Mouse (Mus musculus) 416B (cell line): ENCODE measurements at regions not wholly inside any gene's neighbourhood (a gene's known extent, or its start where the extent isn't known, plus 50 kb on each side); places are given as distances from the start of the nearest gene placed in this dataset.
A peak's percentile ranks its signal among the peaks of the same experiment; 100 is the strongest.

Source experiments
- DNase-seq: peaks from one replicate; pipeline ENCODE4 v3.0.0; 2011; ENCODE audit warnings: low read depth

DNA sequence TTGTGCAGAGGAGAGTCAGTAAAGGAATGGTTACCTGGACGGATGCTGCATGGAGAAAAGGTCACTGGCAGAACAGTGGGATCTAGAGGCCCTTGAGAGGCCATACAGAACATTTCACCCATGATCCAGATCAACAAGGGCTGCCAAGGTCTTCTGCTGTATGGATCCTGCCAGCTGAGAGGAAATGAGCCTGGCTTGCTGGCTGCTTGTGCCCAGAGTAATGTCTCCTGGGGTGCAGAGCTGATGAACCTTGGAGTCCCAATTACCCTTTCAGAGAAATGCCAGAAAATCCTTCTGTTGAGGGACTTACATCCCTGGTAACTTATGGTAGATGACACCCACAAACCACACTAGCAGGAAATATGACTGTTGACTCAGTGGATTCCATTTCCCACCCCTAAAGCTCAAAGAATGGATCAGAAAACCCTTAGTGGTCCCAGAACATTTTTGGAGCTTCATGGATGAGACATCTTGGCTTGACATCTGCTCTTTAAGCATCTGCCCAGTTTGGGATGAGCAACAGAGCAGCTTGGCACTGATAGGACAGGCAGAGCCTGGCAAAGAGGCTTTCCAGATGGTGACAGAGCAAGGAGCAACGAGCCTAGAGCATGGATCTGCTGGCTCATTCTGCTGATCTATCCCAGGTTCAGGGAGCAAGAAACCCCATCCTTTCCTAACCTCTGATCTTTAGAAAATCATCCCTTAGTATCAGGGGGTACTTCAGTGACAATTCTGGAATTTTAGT lies 416.6 kb downstream of the Adra2a start:
- DNase-seq, result no peak

GRCm38 (mm10) chr19:54462480-54462879 lies 418.5 kb downstream of the Adra2a start:
- no peak for DNase-seq

- no peak for DNase-seq
Measured at GRCm38 (mm10) chr19:54470034-54470433, 426.1 kb downstream of the Adra2a start.

GRCm38 (mm10) chr19:54498066-54498465 lies 454.1 kb downstream of the Adra2a start:
- no peak for DNase-seq

GRCm38 (mm10) chr19:54533858-54534257 lies 489.9 kb downstream of the Adra2a start:
- DNase-seq, result peak; percentile 36

DNA sequence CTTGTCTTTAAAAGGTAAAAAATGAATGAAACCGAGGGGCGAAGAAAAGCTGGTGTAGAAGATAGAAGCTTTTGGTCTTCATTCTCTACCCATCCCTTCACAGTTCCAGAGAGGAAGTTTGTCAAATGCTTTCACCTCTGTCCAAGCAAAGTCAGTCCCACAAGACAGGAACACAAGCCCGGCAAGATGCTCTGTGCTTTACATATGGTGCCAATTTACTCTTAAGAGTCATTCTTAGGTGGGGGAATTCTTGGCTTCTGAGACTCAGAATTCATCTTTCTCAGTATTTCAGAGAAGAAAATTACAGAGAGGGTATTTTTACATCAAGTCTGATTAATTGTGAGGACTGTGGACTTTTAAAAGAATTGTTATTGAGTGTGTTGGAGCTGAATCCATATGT lies 511.4 kb downstream of the Adra2a start:
- DNase-seq, result no peak

GRCm38 (mm10) chr19:54557984-54558383 lies 514.0 kb downstream of the Adra2a start:
- DNase-seq, result no peak

DNA sequence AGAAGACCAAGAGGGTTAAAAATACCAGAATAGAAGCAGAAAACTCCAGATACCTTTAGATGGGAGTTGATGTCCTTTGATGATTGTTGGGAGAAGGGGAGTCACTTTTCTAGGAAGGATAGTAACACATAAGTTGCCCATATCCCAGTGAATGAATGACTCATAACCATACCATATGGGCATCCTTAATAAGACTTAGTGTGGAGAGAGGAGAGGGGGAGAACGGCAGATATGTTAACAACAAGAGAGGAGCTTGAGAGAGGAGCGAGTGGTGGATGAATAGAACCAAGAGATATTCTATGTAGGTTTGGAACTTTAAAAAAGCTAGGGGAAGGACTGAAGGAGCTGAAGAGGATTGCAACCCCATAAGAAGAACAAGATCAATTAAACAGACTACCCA lies 539.6 kb downstream of the Adra2a start:
- DNase-seq, result no peak

- no peak for DNase-seq
Measured at GRCm38 (mm10) chr19:54584687-54585237, 540.8 kb downstream of the Adra2a start.

DNA sequence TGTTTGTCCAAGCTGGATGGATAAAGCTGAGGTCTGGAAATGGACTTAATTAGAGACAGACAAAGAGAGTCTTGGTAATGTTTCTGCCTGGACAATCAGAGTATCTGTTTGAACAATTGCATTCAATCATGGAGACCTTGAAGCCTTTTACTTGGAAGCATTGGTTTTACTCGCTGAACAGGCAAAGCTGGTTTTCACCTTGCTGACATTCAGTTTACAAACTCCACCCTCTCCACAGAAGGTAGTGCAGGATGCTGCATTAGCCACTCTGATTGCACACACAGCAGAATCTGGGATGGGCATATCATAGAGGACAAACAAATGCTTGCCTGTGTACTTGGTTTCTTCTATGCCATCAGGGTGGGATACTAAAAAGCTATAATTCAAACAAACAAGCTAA lies 541.4 kb downstream of the Adra2a start:
- DNase-seq, result no peak

DNA sequence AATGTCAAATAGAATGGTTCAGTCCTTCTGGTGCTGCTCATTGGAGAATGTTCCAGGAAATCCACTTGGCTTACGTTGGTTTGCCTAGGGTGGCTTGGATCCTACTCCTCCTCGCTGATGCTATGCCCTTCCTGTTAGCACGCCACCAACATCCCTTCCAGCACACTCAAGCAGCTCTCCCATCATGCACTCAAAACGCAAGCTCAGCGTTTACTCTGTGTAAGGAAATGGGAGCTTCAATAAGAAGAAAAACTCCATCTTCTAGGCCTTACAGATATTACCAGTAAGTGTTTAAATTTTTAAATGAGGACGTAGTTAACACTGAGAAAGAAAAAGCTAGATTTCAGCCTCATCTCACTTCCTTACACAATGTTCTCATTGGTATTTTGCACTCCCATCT lies 523.7 kb downstream of the Gpam start:
- no peak for DNase-seq

- no peak for DNase-seq
Measured at GRCm38 (mm10) chr19:54605346-54605745, 521.7 kb downstream of the Gpam start.

DNA sequence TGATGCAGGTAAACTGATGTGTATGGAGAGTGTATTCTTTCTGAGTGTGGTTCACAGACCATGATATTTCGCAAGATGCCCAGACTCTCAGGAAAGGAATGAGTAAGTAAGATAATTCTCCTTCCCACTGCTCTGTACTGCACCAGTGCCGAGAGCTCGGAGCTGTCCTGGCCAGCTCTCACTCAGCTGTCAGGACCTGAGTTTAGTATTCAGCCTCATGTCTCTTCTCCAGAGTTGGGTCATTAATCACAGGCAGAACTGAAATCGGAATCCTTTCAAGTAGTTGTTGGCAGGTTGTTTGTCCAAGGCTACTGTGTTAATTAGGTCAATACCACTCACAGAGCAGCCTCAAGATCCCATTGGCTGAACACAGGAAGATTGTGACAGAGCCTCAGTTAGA lies 510.1 kb downstream of the Gpam start:
- DNase-seq, result peak; percentile 63
